Mouse (Mus musculus) erythroblast, embryonic 14.5 days (primary cell): Measurements from ENCODE around the gene AC124502.3. TPM values are rescaled to one million over a fixed set of nuclear protein-coding genes. Genes with fewer than 3 reads are reported as not detected.
A peak's percentile ranks its signal among the peaks of the same experiment; 100 is the strongest.

ENCODE experiments used
- H3K27me3 ChIP-seq: 2 replicates; pipeline ENCODE4 v1.6.1; 2012; ENCODE audit warnings: inconsistent platforms; ENCODE audit not compliant: control insufficient read depth
- H3K36me3 ChIP-seq: 2 replicates; pipeline ENCODE4 v1.6.1; 2012; ENCODE audit warnings: mild to moderate bottlenecking, inconsistent platforms; ENCODE audit not compliant: control insufficient read depth
- H3K4me1 ChIP-seq: 2 replicates; pipeline ENCODE4 v1.6.1; 2012; ENCODE audit warnings: inconsistent platforms; ENCODE audit not compliant: control insufficient read depth
- H3K4me3 ChIP-seq: replicated peaks from 2 replicates; pipeline ENCODE3; 2012; ENCODE audit warnings: moderate library complexity, mild to moderate bottlenecking, inconsistent platforms
- H3K9me3 ChIP-seq: 2 replicates; pipeline ENCODE4 v1.6.1; 2012; ENCODE audit warnings: low read length, inconsistent platforms, mixed read lengths; ENCODE audit not compliant: control insufficient read depth
- GATA1 ChIP-seq: IDR thresholded peaks from 2 replicates; pipeline ENCODE4 v1.6.1; 2012; ENCODE audit warnings: low read length, inconsistent platforms, mixed read lengths
- TAL1 ChIP-seq: IDR thresholded peaks from 3 replicates; pipeline ENCODE4 v1.6.1; 2012; ENCODE audit warnings: low read length, inconsistent platforms, mixed read lengths
- polyA plus RNA-seq: library from polyadenylated mRNA; stranded (reverse); fragments of >175 nt; gene quantifications from 2 replicates; pipeline ENCODE4 v1.2.3, GENCODE M21; 2012

The AC124502.3 gene
- polyA plus RNA-seq, 1 experiment = 0.03 TPM

DNA sequence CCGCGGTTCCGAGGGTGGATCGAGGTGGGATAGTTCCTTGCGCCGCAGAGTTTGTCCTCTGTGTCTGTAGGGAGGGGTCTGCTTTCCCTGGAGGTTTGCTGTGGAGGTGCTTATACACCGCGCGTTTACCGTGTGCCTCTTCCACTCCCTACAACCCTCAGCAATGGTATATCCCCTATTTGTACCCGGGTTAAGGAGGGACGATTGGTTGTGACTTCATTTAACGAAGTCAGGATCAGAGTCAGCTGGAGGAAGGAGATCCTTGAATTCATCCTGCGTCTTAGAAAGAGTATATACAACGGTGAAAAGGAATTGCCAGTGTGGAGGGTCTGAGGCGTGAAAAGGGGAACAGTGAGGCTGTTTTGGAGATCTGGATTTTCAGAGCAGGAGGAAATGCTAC lies 2.9 kb downstream of the AC124502.3 start:
- Histone ChIP-seq H3K4me3 (peak overlapping the region; percentile 72), H3K27me3 (peaks cover 24% of the 10 kb centered on the region), H3K9me3 (no peaks in the 10 kb centered on the region), H3K36me3 (peaks cover 26% of the 10 kb centered on the region), H3K4me1 (peaks cover 53% of the 10 kb centered on the region)
- TF ChIP-seq GATA1 = no peak
- no peak for TF ChIP-seq TAL1

GRCm38 (mm10) chr19:5045531-5045930 lies 6.8 kb downstream of the AC124502.3 start:
- Histone ChIP-seq H3K4me3 (no peak overlapping the region), H3K9me3 (no peaks in the 10 kb centered on the region), H3K27me3 (peaks cover 5% of the 10 kb centered on the region), H3K36me3 (peaks cover 60% of the 10 kb centered on the region), H3K4me1 (peaks cover 27% of the 10 kb centered on the region)
- TF ChIP-seq TAL1 (no peak), GATA1 (no peak)

DNA sequence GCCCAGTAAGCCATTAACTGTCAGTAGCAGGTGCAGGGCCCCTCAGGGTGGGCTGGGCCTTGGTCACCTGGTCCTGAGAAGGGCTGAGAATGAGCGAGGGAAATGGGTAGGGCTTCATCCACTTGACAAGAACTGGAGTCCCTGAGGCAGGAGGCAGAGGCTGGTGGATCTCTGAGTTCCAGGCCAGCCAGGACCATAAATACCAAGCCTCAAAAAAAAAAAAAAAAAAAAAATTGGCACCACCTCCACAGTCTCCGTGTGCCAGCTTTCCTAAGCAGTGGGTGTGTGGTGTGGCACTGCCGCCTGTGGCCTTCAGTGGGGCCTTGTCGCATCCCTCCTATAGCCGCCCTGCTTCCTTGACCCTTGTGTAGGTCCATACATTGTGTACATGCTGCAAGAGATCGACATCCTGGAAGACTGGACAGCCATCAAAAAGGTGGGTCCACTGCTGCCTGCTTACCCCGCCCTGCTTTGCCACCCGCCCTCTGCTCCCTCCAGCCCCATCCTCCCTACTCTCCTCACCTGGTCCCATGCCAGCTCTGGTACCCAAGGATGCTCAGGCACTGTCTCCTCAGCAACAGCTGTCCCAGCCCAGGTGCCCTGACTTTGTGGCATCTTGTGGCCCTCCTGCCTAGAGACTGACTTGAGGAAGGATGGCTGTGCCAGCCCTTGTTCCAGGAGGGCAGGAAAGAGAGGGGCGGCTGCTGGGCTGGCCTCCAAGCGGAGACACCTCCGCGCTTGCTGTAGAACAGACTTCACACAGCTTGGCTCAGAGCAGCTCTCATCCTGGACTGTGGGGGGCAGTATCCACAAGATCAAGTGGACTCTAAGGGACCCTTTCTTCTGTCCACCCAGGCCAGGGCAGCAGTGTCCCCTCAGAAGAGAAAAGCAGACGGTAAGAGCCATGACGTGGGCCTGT lies 9.7 kb downstream of the AC124502.3 start:
- H3K4me1 ChIP-seq = peaks cover 6% of the 10 kb centered on the region
- peaks cover 52% of the 10 kb centered on the region for H3K36me3 ChIP-seq
- no peak for TF ChIP-seq TAL1
- no peak overlapping the region for H3K4me3 ChIP-seq
- H3K27me3 ChIP-seq = peaks cover 34% of the 10 kb centered on the region
- no peaks in the 10 kb centered on the region for H3K9me3 ChIP-seq

- H3K4me3 ChIP-seq = no peak overlapping the region
- H3K36me3 ChIP-seq = peaks cover 51% of the 10 kb centered on the region
- no peak for TF ChIP-seq GATA1
- TF ChIP-seq TAL1 = no peak
- H3K27me3 ChIP-seq = peaks cover 40% of the 10 kb centered on the region
- peaks cover 11% of the 10 kb centered on the region for H3K4me1 ChIP-seq
- no peaks in the 10 kb centered on the region for H3K9me3 ChIP-seq
Measured at GRCm38 (mm10) chr19:5049325-5049724, 10.6 kb downstream of the AC124502.3 start.

DNA sequence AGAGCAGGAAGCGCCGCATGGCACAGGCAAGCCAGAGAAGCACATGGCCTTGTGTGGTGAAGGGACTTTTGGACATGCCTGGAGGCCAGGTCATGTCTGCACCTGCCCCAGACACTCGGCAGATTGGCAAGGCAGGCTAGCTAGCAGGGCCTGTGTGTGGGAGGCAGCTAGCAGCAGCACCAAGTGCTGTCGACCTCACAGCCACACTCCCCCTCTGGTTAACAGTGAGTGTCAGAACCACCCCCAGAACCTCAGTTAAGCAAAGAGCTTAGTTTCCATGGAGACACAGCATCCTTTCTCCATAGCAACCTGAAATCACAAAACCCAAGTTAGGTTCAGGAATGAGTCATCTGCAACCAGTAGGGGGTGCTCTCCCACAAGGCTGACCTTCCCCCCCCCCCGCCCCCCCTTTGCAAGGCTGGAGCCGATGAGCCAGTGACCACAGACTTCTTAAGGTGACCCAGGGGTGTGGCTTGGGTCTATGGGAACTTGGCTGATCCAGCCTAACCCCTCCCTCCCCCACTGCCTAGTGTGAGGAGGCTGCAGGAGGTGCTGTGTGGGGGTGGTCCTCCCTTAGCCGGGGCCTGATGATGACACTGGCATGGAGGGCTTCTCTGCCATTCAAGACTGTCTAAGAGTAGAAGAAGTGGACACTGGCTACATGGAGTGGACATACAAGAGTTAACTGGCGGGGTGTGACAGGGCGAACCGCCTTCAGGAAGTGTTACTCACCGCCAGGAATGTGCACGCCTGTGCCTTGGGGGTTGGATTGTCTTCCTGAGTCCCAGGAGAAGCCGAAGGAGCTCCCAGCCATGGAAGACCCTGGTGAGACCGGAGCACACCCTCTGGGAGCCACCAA lies 11.6 kb downstream of the AC124502.3 start, which contains the start of gene Rin1:
Gene Rin1 (plus strand): TSS at position 435 of the 859 bp plus-strand sequence.
- no peak within 1 kb of the TSS for H3K4me3 ChIP-seq

GRCm38 (mm10) chr19:5051031-5051430 lies 12.3 kb downstream of the AC124502.3 start:
- H3K9me3 ChIP-seq = no peaks in the 10 kb centered on the region
- peaks cover 40% of the 10 kb centered on the region for H3K36me3 ChIP-seq
- no peak for TF ChIP-seq GATA1
- no peak for TF ChIP-seq TAL1
- no peak overlapping the region for H3K4me3 ChIP-seq
- peaks cover 11% of the 10 kb centered on the region for H3K4me1 ChIP-seq
- H3K27me3 ChIP-seq = peaks cover 47% of the 10 kb centered on the region

More for the DNA sequence above, 11.6 kb downstream of the AC124502.3 start, which contains the start of gene Rin1:
- H3K36me3 ChIP-seq = peaks cover 47% of the 10 kb centered on the region
- no peak for TF ChIP-seq GATA1
- TF ChIP-seq TAL1 = no peak
- H3K9me3 ChIP-seq = no peaks in the 10 kb centered on the region
- peaks cover 47% of the 10 kb centered on the region for H3K27me3 ChIP-seq
- peaks cover 11% of the 10 kb centered on the region for H3K4me1 ChIP-seq

DNA sequence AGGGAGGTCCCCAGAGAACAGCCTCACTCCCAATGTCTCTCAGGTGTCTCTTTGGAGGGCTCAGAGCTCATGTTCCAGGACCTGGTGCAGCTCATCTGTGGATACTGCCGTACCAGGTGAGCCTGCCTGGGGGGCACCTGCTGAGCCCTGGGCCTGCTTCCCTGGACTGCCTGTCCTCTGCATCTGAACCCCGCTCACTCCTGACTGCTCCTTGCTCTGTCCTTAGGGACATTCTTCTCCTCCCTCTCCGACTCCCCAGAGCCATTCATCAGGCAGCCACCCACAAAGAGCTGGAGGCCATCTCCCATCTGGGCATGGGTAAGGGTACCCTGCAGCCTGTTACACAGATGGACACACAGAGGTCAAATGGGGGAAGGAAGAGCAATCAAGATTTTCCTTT lies 12.8 kb downstream of the AC124502.3 start:
- Histone ChIP-seq H3K36me3 (peaks cover 35% of the 10 kb centered on the region), H3K4me1 (peaks cover 14% of the 10 kb centered on the region), H3K27me3 (peaks cover 47% of the 10 kb centered on the region), H3K4me3 (no peak overlapping the region), H3K9me3 (no peaks in the 10 kb centered on the region)
- TF ChIP-seq GATA1 = no peak
- no peak for TF ChIP-seq TAL1

DNA sequence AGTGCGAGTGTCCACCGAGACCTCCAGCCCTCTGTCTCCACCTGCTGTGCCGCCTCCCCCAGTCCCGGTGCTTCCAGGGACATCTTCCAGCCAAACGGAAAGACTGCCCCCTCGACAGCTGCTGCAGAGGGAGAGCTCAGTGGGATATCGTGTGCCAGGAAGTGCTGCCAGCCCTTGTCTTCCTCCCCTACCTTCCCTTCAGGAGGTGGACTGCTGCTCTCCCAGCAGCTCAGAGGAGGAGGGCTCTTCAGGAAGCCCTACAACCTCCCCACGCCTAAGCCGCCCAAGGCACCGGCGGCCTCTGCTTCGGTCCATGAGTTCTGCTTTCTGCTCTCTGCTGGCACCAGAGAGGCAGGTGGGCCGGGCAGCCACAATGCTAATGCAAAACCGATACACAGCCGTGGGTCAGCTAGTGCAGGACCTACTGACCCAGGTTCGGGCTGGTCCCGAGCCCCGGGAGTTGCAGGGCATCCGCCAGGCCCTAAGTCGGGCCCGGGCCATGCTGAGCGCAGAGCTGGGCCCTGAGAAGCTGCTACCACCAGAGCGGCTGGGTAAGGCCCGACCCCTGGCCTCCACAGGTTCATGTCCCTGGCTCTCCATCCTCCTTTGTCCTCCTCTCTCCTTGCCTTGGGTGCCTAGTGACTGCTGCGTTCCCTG lies 13.6 kb downstream of the AC124502.3 start:
- Histone ChIP-seq H3K36me3 (peaks cover 27% of the 10 kb centered on the region), H3K4me3 (no peak overlapping the region), H3K4me1 (peaks cover 18% of the 10 kb centered on the region), H3K9me3 (no peaks in the 10 kb centered on the region), H3K27me3 (peaks cover 47% of the 10 kb centered on the region)
- TF ChIP-seq GATA1 (no peak), TAL1 (no peak)

- peaks cover 23% of the 10 kb centered on the region for H3K4me1 ChIP-seq
- H3K36me3 ChIP-seq = peaks cover 21% of the 10 kb centered on the region
- H3K9me3 ChIP-seq = no peaks in the 10 kb centered on the region
- no peak for TF ChIP-seq TAL1
- TF ChIP-seq GATA1 = no peak
- no peak overlapping the region for H3K4me3 ChIP-seq
- H3K27me3 ChIP-seq = peaks cover 47% of the 10 kb centered on the region
Measured at GRCm38 (mm10) chr19:5052853-5053252, 14.2 kb downstream of the AC124502.3 start.
